Mouse (Mus musculus) heart, embryonic 12.5 days (tissue): ENCODE data around the gene Gab2. TPM values are rescaled to one million over a fixed set of nuclear protein-coding genes. Genes with fewer than 3 reads are reported as not detected.

ENCODE experiments used
- ATAC-seq: fragments of 200-750 bp; cut with Nextera tagmentation; 2 replicates; pipeline ENCODE4 v1.8.0; 2017; ENCODE audit warnings: moderate TSS enrichment, moderate library complexity; ENCODE audit not compliant: insufficient number of reproducible peaks, low FRiP score
- H3K27ac ChIP-seq: fragments of 300-500 bp; sonication (generic); 2 replicates; pipeline ENCODE4 v1.5.1; 2016; ENCODE audit warnings: mild to moderate bottlenecking, moderate library complexity; ENCODE audit not compliant: poor library complexity, severe bottlenecking
- H3K27me3 ChIP-seq: fragments of 300-500 bp; sonication (generic); replicated peaks from 2 replicates; pipeline ENCODE4 v1.6.1; 2016; ENCODE audit warnings: mild to moderate bottlenecking, moderate library complexity
- H3K36me3 ChIP-seq: fragments of 300-500 bp; sonication (generic); 2 replicates; pipeline ENCODE4 v1.6.1; 2016; ENCODE audit warnings: mild to moderate bottlenecking, moderate library complexity
- H3K4me1 ChIP-seq: fragments of 300-500 bp; sonication (generic); replicated peaks from 2 replicates; pipeline ENCODE4 v1.6.1; 2016; ENCODE audit warnings: mild to moderate bottlenecking
- H3K4me2 ChIP-seq: fragments of 300-500 bp; sonication (generic); 2 replicates; pipeline ENCODE4 v1.6.1; 2016; ENCODE audit warnings: mild to moderate bottlenecking, moderate library complexity
- H3K4me3 ChIP-seq: fragments of 300-500 bp; sonication (generic); 2 replicates; pipeline ENCODE4 v1.5.1; 2016; ENCODE audit warnings: mild to moderate bottlenecking
- H3K9ac ChIP-seq: fragments of 300-500 bp; sonication (generic); 2 replicates; pipeline ENCODE4 v1.6.1; 2016; ENCODE audit warnings: mild to moderate bottlenecking, moderate library complexity
- H3K9me3 ChIP-seq: fragments of 300-500 bp; sonication (generic); replicated peaks from 2 replicates; pipeline ENCODE4 v1.6.1; 2016; ENCODE audit warnings: mild to moderate bottlenecking, moderate library complexity
- WGBS: fragments of 180-500 bp; shearing (Covaris S2); methylation state at CpG from one replicate; pipeline ENCODE4 v1.1.7; 2016; 5-methylcytosine and 5-hydroxymethylcytosine counted together
- polyA plus RNA-seq: library from polyadenylated mRNA; unstranded; fragments of >200 nt; fragmentation: Nextera tagmentation; extraction: Ambion mirVana; gene quantifications from 2 replicates; pipeline ENCODE4 v1.2.1, GENCODE M21; 2016

Gab2 gene
- polyA plus RNA-seq: 10.9 and 11.5 TPM in 2 replicates

- peak within 1 kb of the TSS; percentile 94 for H3K27ac ChIP-seq
- peaks cover 23% of the 10 kb centered on the region for H3K4me1 ChIP-seq
- peak; percentile 88 for ATAC-seq
- peak within 1 kb of the TSS; percentile 97 for H3K9ac ChIP-seq
- no peaks in the 10 kb centered on the region for H3K36me3 ChIP-seq
- no peaks in the 10 kb centered on the region for H3K9me3 ChIP-seq
- WGBS: 0% methylated on average over 35 of the region's 83 CpGs
- peak within 1 kb of the TSS; percentile 97 for H3K4me3 ChIP-seq
- H3K4me2 ChIP-seq: peak within 1 kb of the TSS; percentile 69
- no peaks in the 10 kb centered on the region for H3K27me3 ChIP-seq
These were observed at the start of gene Gab2 for GRCm38 (mm10) chr7:97081242-97081958. Gab2 (plus strand) TSS chr7:97081586.

GRCm38 (mm10) chr7:97032412-97032811 lies 49.0 kb upstream of the Gab2 start:
- 84% methylated on average over 2 of the region's 2 CpGs for WGBS
- Histone ChIP-seq H3K27ac (no peak overlapping the region), H3K4me2 (no peak overlapping the region), H3K4me1 (no peaks in the 10 kb centered on the region), H3K4me3 (no peak overlapping the region), H3K9ac (no peak overlapping the region), H3K9me3 (no peaks in the 10 kb centered on the region), H3K27me3 (no peaks in the 10 kb centered on the region), H3K36me3 (peaks cover 12% of the 10 kb centered on the region; the same call in 1 of the 2 replicates)
- ATAC-seq: no peak

GRCm38 (mm10) chr7:97039641-97040040 lies 41.7 kb upstream of the Gab2 start:
- Histone ChIP-seq H3K9me3 (no peaks in the 10 kb centered on the region), H3K9ac (no peak overlapping the region), H3K36me3 (peaks cover 7% of the 10 kb centered on the region; the same call in 1 of the 2 replicates), H3K27ac (no peak overlapping the region), H3K4me1 (no peaks in the 10 kb centered on the region; the same call in 1 of the 2 replicates), H3K4me2 (no peak overlapping the region), H3K4me3 (no peak overlapping the region), H3K27me3 (no peaks in the 10 kb centered on the region)
- WGBS: 49% methylated on average over 4 of the region's 4 CpGs
- no peak for ATAC-seq

- no peak overlapping the region for H3K4me3 ChIP-seq
- no peak overlapping the region for H3K4me2 ChIP-seq
- no peak overlapping the region for H3K27ac ChIP-seq
- 85% methylated on average over 6 of the region's 6 CpGs for WGBS
- H3K9ac ChIP-seq: no peak overlapping the region
- ATAC-seq: no peak
- no peaks in the 10 kb centered on the region for H3K27me3 ChIP-seq
- H3K36me3 ChIP-seq: 0 out of 2 replicates have a peak, but pooled peaks cover 2% of the 10 kb centered on the region
- no peaks in the 10 kb centered on the region for H3K9me3 ChIP-seq
- no peaks in the 10 kb centered on the region; the same call in 1 of the 2 replicates for H3K4me1 ChIP-seq
These were observed 39.4 kb upstream of the Gab2 start for GRCm38 (mm10) chr7:97041868-97042449.

GRCm38 (mm10) chr7:97042981-97043380 lies 38.4 kb upstream of the Gab2 start:
- 0 out of 2 replicates have a peak, but pooled peaks cover 2% of the 10 kb centered on the region for H3K36me3 ChIP-seq
- H3K27me3 ChIP-seq: no peaks in the 10 kb centered on the region
- no peak overlapping the region for H3K27ac ChIP-seq
- no peaks in the 10 kb centered on the region; the same call in 1 of the 2 replicates for H3K4me1 ChIP-seq
- no peak overlapping the region for H3K4me2 ChIP-seq
- no peak overlapping the region for H3K4me3 ChIP-seq
- no peak overlapping the region for H3K9ac ChIP-seq
- ATAC-seq: no peak
- WGBS: 80% methylated on average over 1 of the region's 1 CpGs
- no peaks in the 10 kb centered on the region for H3K9me3 ChIP-seq

- 97% methylated on average over 2 of the region's 2 CpGs for WGBS
- Histone ChIP-seq H3K9ac (no peak overlapping the region), H3K9me3 (no peaks in the 10 kb centered on the region), H3K4me1 (no peaks in the 10 kb centered on the region), H3K27me3 (no peaks in the 10 kb centered on the region), H3K27ac (no peak overlapping the region), H3K4me2 (no peak overlapping the region), H3K4me3 (no peak overlapping the region), H3K36me3 (peaks cover 16% of the 10 kb centered on the region)
- ATAC-seq: no peak
These were observed 20.4 kb upstream of the Gab2 start for GRCm38 (mm10) chr7:97060966-97061365.

GRCm38 (mm10) chr7:97071512-97071911 lies 9.9 kb upstream of the Gab2 start:
- ATAC-seq: no peak
- no peaks in the 10 kb centered on the region for H3K27me3 ChIP-seq
- no peaks in the 10 kb centered on the region for H3K36me3 ChIP-seq
- no peak overlapping the region for H3K4me2 ChIP-seq
- no peak overlapping the region for H3K9ac ChIP-seq
- peaks cover 2% of the 10 kb centered on the region; the same call in 1 of the 2 replicates for H3K4me1 ChIP-seq
- no peaks in the 10 kb centered on the region for H3K9me3 ChIP-seq
- H3K4me3 ChIP-seq: no peak overlapping the region
- no peak overlapping the region for H3K27ac ChIP-seq
- WGBS: 80% methylated on average over 3 of the region's 3 CpGs

- peaks cover 5% of the 10 kb centered on the region; the same call in 1 of the 2 replicates for H3K4me1 ChIP-seq
- no peak for ATAC-seq
- no peak overlapping the region for H3K9ac ChIP-seq
- no peak overlapping the region for H3K27ac ChIP-seq
- no peaks in the 10 kb centered on the region for H3K9me3 ChIP-seq
- H3K4me2 ChIP-seq: no peak overlapping the region
- H3K27me3 ChIP-seq: no peaks in the 10 kb centered on the region
- no peaks in the 10 kb centered on the region for H3K36me3 ChIP-seq
- no peak overlapping the region for H3K4me3 ChIP-seq
- WGBS: 74% methylated on average over 5 of the region's 5 CpGs
These were observed 9.3 kb upstream of the Gab2 start for GRCm38 (mm10) chr7:97072061-97072460.

GRCm38 (mm10) chr7:97074974-97075373 lies 6.4 kb upstream of the Gab2 start:
- peaks cover 5% of the 10 kb centered on the region; the same call in 1 of the 2 replicates for H3K4me1 ChIP-seq
- H3K27ac ChIP-seq: no peak overlapping the region
- H3K27me3 ChIP-seq: no peaks in the 10 kb centered on the region
- H3K9ac ChIP-seq: no peak overlapping the region
- no peak overlapping the region for H3K4me2 ChIP-seq
- H3K4me3 ChIP-seq: no peak overlapping the region
- no peaks in the 10 kb centered on the region for H3K9me3 ChIP-seq
- ATAC-seq: no peak
- H3K36me3 ChIP-seq: no peaks in the 10 kb centered on the region
- WGBS: 84% methylated on average over 1 of the region's 1 CpGs

- Histone ChIP-seq H3K27ac (no peak overlapping the region), H3K4me1 (peaks cover 10% of the 10 kb centered on the region), H3K4me3 (no peak overlapping the region), H3K27me3 (no peaks in the 10 kb centered on the region), H3K9me3 (no peaks in the 10 kb centered on the region), H3K36me3 (no peaks in the 10 kb centered on the region), H3K4me2 (no peak overlapping the region), H3K9ac (no peak overlapping the region)
- no peak for ATAC-seq
These were observed 4.4 kb upstream of the Gab2 start for GRCm38 (mm10) chr7:97076977-97077376.

GRCm38 (mm10) chr7:97078685-97079084 lies 2.7 kb upstream of the Gab2 start:
- Histone ChIP-seq H3K27me3 (no peaks in the 10 kb centered on the region), H3K36me3 (no peaks in the 10 kb centered on the region), H3K9me3 (no peaks in the 10 kb centered on the region), H3K4me1 (peaks cover 19% of the 10 kb centered on the region), H3K9ac (no peak overlapping the region), H3K4me2 (no peak overlapping the region), H3K27ac (no peak overlapping the region), H3K4me3 (no peak overlapping the region)
- WGBS: 42% methylated on average over 4 of the region's 4 CpGs
- no peak for ATAC-seq
